Mouse (Mus musculus): Measurements from ENCODE around the gene Timm23.

Gene Timm23

GRCm38 (mm10) chr14:32168653-32169231 lies 33.0 kb downstream of the Timm23 start:
- no peak for TF ChIP-seq GATA4 (IDR thresholded peaks at IDR 0.05; ENCODE audit: insufficient replicate concordance, low read length)

- no peak for TF ChIP-seq GATA4 (IDR thresholded peaks at IDR 0.05; ENCODE audit: insufficient replicate concordance, low read length)
These were observed 34.4 kb downstream of the Timm23 start for GRCm38 (mm10) chr14:32167326-32167725.

- no peak for TF ChIP-seq GATA4 (IDR thresholded peaks at IDR 0.05; ENCODE audit: insufficient replicate concordance, low read length)
These were observed 34.9 kb downstream of the Timm23 start for GRCm38 (mm10) chr14:32166840-32167239.

GRCm38 (mm10) chr14:32166062-32166441 lies 35.6 kb downstream of the Timm23 start:
- no peak for TF ChIP-seq GATA4 (IDR thresholded peaks at IDR 0.05; ENCODE audit: insufficient replicate concordance, low read length)

GRCm38 (mm10) chr14:32165278-32166061 lies 36.2 kb downstream of the Timm23 start:
- peak; percentile 23; the same call in 1 of the 2 replicates for TF ChIP-seq GATA4 (IDR thresholded peaks at IDR 0.05; ENCODE audit: insufficient replicate concordance, low read length)

- no peak for TF ChIP-seq GATA4 (IDR thresholded peaks at IDR 0.05; ENCODE audit: insufficient replicate concordance, low read length)
These were observed 37.3 kb downstream of the Timm23 start for GRCm38 (mm10) chr14:32164173-32165051.

- no peak for TF ChIP-seq GATA4 (IDR thresholded peaks at IDR 0.05; ENCODE audit: insufficient replicate concordance, low read length)
These were observed 38.4 kb downstream of the Timm23 start for GRCm38 (mm10) chr14:32163203-32163888.

- no peak for TF ChIP-seq GATA4 (IDR thresholded peaks at IDR 0.05; ENCODE audit: insufficient replicate concordance, low read length)
These were observed 39.5 kb downstream of the Timm23 start for GRCm38 (mm10) chr14:32162231-32162630.

GRCm38 (mm10) chr14:32161090-32161885 lies 40.4 kb downstream of the Timm23 start:
- TF ChIP-seq GATA4 (IDR thresholded peaks at IDR 0.05; ENCODE audit: insufficient replicate concordance, low read length): no peak

- no peak for TF ChIP-seq GATA4 (IDR thresholded peaks at IDR 0.05; ENCODE audit: insufficient replicate concordance, low read length)
These were observed 41.1 kb downstream of the Timm23 start for GRCm38 (mm10) chr14:32160563-32160962.

- no peak for TF ChIP-seq GATA4 (IDR thresholded peaks at IDR 0.05; ENCODE audit: insufficient replicate concordance, low read length)
These were observed 41.9 kb downstream of the Timm23 start, which contains the start of gene Ncoa4 for GRCm38 (mm10) chr14:32159690-32160246. Ncoa4 (plus strand) TSS chr14:32159865.

- TF ChIP-seq GATA4 (IDR thresholded peaks at IDR 0.05; ENCODE audit: insufficient replicate concordance, low read length): no peak
These were observed 42.5 kb downstream of the Timm23 start for GRCm38 (mm10) chr14:32159150-32159670.

- TF ChIP-seq GATA4 (IDR thresholded peaks at IDR 0.05; ENCODE audit: insufficient replicate concordance, low read length): no peak
These were observed 46.9 kb downstream of the Timm23 start for GRCm38 (mm10) chr14:32154758-32155157.

- TF ChIP-seq GATA4 (IDR thresholded peaks at IDR 0.05; ENCODE audit: insufficient replicate concordance, low read length): no peak
These were observed 48.5 kb downstream of the Timm23 start for GRCm38 (mm10) chr14:32153156-32153555.
